Mouse (Mus musculus): ENCODE measurements at regions not wholly inside any gene's neighbourhood (a gene's known extent, or its start where the extent isn't known, plus 50 kb on each side); places are given as distances from the start of the nearest gene placed in this dataset.

- no peak for DNase-seq (ENCODE audit: low spot score in 2 of 2)
Observed at GRCm38 (mm10) chr5:57582392-57582791, 135.4 kb upstream of the Pcdh7 start.

- no peak for DNase-seq (ENCODE audit: low spot score in 2 of 2)
Observed at GRCm38 (mm10) chr5:57587016-57587415, 130.8 kb upstream of the Pcdh7 start.

- peak; percentile 11 to 26 for DNase-seq (ENCODE audit: low spot score in 2 of 2)
Observed at GRCm38 (mm10) chr5:57595924-57596323, 121.8 kb upstream of the Pcdh7 start.

- DNase-seq (ENCODE audit: low spot score in 2 of 2): no peak
Observed at GRCm38 (mm10) chr5:57597043-57597442, 120.7 kb upstream of the Pcdh7 start.

- DNase-seq (ENCODE audit: low spot score in 2 of 2): no peak
Observed at GRCm38 (mm10) chr5:57598187-57598700, 119.5 kb upstream of the Pcdh7 start.

Measured in left cerebral cortex, adult 9 months (tissue).